Mouse (Mus musculus) layer of hippocampus, adult 11-12 months (tissue): ENCODE measurements at regions not wholly inside any gene's neighbourhood (a gene's known extent, or its start where the extent isn't known, plus 50 kb on each side); places are given as distances from the start of the nearest gene placed in this dataset.
A peak's percentile ranks its signal among the peaks of the same experiment; 100 is the strongest.

Experiments used
- DNase-seq: peaks from one replicate; pipeline ENCODE4 v3.0.0; 2022; ENCODE audit warnings: low spot score

- no peak for DNase-seq
Measured at GRCm38 (mm10) chr10:46905337-46905736, 1327.7 kb downstream of the Hace1 start.

DNA sequence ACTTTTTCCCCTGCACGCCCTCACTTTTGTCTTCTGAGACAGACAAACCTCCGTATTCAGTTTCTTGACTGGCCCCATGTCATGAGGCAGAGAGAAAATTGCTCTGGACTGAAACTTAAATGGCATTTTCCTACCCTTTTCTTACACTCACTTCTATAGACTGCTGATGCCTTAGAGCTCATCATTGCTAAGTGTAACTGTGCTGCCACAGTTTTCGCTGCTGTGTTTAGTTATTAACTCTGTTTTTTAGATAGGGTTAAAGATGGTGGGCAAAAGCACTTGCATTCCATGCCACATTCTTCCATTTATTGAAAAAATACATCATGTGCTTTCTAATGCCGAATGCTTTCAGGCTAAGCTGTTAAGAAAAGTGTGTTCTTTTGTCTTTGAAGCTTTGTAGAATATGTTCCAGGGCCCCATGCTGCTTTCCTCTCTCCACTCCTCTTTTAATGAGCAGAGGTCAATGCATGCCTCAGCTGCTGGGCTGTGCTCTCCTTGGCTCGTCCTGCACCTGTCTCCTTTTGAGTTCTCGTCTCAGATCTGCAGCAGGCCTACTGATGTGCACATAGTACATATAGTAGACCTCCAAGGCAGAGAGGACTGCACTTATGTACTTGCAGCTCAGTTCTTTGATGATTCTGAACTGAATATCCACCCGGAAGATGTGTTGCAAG, 1345.0 kb downstream of the Hace1 start:
- no peak for DNase-seq

DNA sequence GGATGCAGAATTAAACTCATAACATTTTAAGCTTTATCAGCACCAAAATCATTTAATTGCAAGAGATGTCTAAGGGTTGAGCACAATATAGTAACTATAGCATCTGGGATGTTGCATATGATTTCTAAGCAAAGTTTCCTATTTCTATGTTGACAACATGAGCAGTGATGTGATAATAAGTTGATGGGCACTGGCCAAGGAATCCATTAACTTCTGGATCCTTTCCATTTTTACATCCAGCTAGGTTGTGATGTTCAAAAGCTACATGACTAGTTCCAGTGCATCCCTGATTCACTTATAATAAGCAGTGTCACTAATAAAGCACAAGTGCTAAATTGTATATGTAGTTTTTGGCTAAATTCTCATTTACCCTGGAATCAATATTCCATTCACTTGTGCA, 1356.7 kb downstream of the Hace1 start:
- DNase-seq: no peak

GRCm38 (mm10) chr10:46936248-46936970, 1358.8 kb downstream of the Hace1 start:
- DNase-seq: no peak

DNA sequence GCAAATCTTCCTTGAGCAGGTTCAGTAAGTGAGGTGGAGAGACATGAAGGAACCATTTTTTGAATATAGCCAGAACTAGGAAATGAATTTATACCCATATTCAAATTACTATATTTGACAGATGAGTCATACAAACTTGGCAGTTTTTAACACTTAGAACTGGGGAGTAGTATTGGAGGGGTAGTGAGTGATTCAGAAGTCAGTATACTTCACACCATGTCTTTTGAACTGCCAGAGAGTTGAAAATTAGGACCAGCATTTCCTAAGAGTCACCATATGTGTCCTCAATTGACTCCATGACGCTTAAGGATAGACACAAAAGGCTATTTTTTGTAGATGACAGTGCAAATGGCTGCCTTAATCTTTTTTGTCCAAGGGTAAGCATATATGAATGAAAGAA, 1361.7 kb downstream of the Hace1 start:
- DNase-seq: no peak

DNA sequence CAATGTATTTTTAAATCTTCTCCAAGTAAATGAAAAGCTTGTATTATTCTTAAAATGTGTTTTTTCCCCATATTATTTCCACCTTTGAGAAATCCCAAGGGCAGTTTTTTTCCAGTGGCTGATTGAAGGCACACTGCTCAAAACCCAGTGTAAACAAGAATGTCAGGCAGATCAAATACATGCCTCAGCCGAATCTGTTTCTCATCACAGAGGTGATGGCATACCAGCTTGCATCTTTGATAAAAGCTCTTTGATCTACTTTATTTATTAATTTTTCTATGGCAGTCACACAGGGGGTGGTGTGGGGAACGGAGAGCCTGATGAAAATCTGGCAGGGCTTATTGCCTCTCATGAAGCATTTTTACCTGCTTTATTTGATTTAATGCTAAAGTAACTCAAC, 1362.2 kb downstream of the Hace1 start:
- DNase-seq: no peak

DNA sequence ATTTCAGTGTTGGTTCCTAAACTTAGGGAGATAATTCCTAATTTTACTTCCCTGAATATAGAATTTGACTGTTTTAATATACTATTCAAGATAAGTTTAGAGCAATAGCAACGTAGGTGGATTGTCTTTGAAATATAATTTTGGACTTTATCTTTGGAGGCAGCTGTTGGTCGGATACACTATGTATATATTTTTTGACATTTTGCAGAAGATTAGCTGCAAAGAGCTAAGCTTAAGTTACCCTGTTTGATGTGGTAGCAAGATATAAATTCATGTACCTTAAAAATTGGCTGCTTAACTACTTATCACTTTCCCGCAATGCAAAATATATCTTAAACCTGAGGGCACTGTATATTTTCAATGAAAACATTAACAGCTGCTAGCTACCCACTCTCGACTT, 1375.3 kb downstream of the Hace1 start:
- DNase-seq: no peak

DNA sequence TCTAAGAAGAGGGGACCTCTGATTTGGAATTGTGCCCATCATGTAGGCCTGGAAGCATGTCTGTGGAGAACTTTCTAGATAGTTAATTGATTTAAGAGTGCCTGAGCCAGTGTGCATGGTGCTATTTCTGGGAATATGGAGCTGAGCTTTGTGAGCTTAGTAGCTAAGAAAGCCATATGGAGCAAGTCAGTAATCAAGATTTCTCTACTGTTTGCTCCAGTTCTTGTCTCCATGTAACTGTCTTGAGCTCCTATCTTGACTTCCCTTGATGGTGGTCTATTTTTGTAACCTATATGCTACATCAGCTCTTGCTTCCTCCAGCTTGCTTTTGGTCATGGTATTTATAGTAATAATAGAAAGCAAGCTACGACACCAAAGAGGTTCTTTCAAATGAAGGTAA, 1377.1 kb downstream of the Hace1 start:
- no peak for DNase-seq

GRCm38 (mm10) chr10:46980410-46980809, 1402.8 kb downstream of the Hace1 start:
- no peak for DNase-seq

GRCm38 (mm10) chr10:46999701-47000100, 1422.1 kb downstream of the Hace1 start:
- no peak for DNase-seq

- no peak for DNase-seq
Measured at GRCm38 (mm10) chr10:47028765-47029164, 1451.1 kb downstream of the Hace1 start.

DNA sequence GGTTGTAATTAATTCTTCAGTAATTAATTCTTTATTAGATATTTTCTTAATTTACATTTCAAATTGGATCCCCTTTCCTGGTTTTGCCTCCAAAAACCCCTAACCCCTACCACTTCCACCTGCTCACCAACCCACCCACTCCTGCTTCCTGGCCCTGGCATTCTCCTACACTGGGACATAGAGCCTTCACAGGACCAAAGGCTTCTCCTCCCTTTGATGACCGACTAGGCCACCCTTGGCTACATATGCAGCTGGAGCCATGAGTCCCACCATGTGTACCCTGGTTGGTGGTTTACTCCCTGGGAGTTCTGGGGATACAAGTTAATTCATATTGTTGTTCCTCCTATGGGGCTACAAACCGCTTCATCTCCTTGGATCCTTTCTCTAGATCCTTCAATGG, 1477.0 kb downstream of the Hace1 start:
- DNase-seq: no peak

- DNase-seq: peak; percentile 22
Measured at GRCm38 (mm10) chr10:47102551-47102950, 1524.9 kb downstream of the Hace1 start.
